Mouse (Mus musculus): Measurements from ENCODE around the gene Patl2. TPM values are rescaled to one million over a fixed set of nuclear protein-coding genes. Genes with fewer than 3 reads are reported as not detected.

Gene Patl2
- total RNA-seq, 1 experiment from 2014 or later = 0.26 TPM

DNA sequence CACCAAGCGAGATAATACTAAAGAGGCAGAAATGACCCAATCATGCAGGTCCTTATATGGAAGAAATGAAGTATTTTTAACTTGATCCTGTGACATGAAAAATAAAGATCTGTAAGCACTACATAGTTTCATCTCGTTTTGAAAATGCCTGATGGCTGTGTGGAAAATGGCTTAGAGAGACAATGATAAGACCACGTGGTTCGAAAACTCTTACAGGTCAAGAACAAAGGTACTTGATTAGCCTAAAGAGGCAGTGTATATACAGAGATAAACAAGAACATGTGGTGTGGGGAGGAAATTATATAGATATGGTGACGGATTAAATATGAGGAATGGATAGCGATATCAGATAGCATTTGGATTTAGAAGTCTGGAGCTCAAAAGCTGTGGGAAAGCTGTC lies 14.7 kb downstream of the Patl2 start:
- DNase-seq = no peak

- DNase-seq = no peak
Observed at GRCm38 (mm10) chr2:122164293-122164692, 21.7 kb downstream of the Patl2 start.

DNA sequence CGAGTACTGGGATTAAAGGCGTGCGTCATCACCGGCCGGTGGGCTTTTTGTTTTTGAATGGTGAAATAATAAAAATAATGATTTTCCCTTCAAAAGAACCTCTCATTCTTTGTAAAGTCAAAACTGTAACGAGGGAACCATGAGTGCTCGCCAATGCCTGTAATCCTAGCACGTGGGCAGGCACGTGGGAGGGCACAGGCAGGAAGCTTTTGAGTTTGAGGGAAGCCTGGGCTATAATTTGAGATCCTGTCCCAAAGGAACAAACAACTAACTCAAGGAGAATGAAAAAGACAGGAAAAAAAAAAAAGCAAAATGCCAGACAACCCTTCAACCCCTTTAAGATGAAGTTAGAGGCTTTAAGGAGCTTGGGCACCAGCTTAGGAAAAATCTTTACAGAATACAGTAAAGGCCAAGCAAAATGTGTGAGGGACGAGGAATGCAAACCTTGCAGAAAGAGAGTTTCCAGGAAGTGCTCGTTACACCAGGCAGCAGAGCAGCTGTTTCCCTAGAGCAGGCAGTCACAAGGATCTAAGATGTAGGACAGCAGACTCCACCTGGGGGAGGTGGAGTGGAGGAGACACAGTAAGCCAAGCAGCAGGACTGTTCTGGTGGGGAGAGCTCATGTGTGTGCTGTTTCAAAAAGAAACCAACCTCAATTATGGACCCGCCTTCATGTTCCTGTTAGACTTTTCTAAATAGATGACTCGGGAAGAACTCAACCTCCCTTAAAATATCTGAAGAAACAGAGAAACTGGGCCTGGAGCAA lies 22.4 kb downstream of the Patl2 start:
- no peak for DNase-seq

DNA sequence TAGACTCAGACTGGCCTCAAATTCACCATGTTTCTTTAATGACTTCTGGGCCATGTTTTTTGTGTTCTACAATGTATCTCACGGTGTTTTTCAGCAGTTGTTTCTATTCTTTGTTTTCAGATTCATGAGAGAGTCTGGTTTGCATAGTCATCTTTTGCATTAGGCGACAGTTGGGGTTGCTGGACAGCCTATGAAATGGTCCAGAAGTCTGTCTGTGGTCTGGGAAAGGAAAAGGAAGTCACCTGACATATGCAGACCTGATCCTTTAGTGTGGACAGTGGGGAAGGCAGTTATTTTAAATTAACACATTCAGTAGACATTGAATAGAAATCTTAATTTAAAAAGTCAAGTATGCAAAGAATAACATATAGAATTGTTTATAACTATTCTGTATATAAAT lies 23.5 kb downstream of the Patl2 start:
- DNase-seq = no peak

- no peak for DNase-seq
Observed at GRCm38 (mm10) chr2:122161542-122161941, 24.4 kb downstream of the Patl2 start.

- DNase-seq = peak; percentile 91
Observed at GRCm38 (mm10) chr2:122160680-122161079, 25.3 kb downstream of the Patl2 start, which contains the start of gene Trim69. TSS of gene Trim69 (plus strand) at chr2:122160700.

- DNase-seq = no peak
Observed at GRCm38 (mm10) chr2:122159667-122160066, 26.3 kb downstream of the Patl2 start.

DNA sequence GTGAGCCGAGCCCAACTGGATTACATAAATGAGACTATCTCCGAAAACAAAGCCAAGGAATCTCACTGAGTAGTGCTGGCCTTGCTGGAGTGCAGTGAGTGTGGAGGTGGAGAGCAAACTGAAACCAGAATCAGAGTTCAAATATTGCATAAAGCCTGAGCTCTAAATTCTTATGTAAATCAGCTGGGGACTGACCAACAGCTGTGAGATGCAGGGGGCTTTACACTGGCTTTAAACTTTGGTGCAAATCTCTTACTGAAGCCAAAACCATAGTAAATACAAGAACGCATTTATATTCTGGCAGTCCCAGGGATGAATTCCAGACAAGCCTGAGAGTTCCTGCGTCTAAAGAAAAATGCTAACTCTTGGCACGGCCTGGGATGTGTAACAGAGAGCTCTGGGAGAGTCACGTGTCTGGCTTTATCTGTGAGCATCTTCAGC lies 27.6 kb downstream of the Patl2 start:
- no peak for DNase-seq

- DNase-seq = no peak
Observed at GRCm38 (mm10) chr2:122157561-122157960, 28.4 kb downstream of the Patl2 start.

DNA sequence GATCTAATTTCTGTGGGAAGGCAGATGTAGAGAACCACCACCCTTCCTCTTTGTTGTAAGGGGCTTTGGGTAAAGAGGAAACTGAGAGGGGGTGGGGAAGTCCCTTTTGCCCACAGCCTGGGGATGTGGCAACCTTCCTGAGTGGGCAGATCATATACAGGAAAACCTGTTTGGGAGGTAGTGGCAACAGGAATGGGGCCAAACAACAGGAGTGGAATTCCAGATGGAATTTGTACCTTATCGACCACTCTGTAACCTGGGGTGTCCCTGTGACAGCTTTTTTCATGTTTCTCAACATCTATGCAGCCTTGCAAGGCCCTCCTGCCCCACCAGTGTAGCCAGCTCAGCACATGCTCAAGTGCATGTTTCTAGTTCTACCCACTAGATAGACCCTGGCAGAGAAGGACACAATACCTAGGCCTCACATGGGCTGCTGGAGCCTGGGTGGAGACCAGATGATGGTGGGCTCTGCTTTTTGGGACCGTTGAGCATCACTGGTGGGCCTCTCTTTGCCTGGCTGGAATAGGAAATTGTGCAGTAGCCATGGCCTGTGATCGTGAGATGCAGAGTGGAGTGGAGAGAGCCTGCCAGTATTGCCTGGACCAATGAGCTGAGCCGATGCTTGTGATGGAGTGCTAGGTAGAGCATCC lies 29.8 kb downstream of the Patl2 start:
- DNase-seq = no peak

DNA sequence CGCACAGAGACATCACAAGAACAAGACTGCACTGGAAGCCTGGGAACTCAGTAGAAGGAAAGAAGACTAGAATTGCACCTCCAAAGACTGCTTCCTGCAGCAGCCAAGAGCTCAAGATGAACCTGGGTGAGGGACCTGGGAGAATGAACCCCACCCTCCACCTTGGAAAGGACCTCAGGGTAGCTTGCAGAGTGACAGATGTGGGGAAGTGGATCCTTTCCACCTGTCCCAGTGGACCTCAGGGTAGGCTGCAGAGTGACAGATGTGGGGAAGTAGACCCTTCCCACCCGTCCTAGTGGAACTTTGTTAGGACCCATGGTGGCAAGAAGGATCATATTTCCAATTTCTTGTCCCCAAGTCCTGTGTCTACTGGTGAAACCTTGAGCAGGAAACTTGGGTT lies 30.7 kb downstream of the Patl2 start:
- no peak for DNase-seq

GRCm38 (mm10) chr2:122154479-122154878 lies 31.5 kb downstream of the Patl2 start:
- DNase-seq = no peak

DNA sequence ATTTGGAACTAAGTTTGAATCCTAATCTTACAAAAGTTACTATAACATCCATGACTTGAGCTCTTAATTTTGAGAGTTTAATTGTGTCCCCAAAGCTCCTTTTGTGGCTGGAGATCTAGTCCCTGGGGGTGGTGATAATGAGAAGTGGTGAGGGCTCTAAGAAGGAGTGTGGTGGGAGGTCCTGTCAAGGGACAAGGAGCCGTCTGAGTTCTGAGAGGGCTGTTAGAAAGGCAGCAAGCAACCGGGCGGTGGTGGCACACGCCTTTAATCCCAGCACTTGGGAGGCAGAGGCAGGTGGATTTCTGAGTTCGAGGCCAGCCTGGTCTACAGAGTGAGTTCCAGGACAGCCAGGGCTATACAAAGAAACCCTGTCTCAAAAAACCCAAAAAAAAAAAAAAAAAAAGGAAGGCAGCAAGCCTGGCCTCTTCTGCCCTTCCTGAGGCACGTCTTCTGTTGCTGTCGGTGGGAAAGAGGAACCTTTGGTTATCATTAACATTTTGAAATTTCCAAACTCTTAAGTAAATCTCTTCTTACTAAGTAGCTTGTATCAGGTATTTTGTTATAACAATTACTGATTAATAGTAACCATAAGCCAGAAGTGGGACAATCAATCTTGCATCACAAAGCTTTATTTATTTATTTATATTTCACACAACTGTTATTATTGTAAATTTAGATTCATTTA lies 32.2 kb downstream of the Patl2 start:
- no peak for DNase-seq

DNA sequence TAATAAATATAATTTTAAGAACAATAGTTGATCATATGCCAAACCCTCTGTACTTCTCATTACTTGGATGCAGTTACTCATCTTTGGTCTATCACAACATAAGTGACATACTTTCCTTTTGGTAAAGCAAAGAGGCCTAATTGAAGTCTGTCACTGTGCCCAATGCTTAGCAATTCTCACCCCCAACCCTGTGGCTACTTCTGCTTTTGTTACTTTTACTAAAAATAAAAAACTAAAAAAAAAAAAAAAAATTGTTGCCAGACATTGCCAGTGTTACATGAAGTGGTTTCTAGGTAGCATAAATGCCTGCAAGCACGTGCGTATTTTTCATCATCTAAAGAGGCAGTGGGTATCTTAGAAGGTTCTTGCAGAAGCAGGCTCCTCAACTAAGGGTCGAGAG lies 33.1 kb downstream of the Patl2 start:
- DNase-seq = no peak

DNA sequence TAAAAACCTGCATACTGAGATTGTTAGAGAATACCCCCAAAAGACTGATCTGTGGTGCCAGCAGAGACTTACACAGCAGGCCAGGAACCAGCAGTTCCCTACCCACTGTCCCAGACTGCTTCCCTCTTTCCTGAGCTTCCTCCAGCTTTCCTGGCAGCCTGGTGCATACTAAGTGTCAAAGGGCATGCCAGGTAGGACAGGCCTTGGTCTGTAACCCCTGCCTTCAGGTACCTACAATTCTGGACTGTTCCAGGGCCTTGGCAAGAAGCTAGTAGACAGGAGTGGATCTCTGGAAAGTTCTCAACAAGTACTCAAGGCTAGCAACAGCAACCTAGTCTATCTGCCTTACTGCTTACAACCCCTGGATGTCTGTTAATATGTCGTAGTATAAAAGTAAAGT lies 34.8 kb downstream of the Patl2 start:
- no peak for DNase-seq

DNA sequence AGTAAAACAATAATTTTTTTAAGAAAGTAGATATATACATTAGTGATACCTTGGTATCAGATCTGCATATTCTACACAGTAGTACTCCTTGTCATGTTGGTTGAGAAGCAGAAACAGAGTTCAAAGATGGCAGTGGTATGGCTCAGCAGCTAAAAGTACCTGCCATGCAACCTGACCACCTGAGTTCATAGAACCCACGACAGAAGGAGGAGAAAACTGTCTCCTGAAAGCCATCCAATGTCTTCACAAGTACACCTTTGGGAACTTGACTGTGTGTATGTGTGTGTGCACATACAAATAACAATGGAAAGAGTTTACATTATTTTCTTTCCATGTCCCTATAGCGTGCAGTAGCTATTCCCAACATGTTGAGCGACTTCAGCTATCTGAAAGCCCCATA lies 36.3 kb downstream of the Patl2 start:
- DNase-seq = no peak

DNA sequence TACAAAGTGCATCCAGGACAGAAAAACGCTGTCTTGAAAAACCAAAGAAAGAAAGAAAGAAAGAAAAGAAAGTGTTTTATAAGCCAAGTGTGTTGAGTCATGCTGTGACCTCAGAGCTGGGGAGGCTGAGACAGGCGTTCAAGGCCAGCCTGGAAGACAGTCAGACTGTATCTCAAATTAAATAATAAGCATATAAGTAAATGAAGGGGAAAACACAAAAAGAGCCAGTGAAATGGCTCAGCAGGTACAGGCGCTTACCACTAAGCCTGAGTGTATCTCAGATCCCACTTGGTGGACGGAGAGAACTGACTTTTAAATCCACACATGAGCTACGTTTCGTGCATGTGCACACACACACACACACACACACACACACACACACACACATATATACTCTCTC lies 36.7 kb downstream of the Patl2 start:
- DNase-seq = no peak

DNA sequence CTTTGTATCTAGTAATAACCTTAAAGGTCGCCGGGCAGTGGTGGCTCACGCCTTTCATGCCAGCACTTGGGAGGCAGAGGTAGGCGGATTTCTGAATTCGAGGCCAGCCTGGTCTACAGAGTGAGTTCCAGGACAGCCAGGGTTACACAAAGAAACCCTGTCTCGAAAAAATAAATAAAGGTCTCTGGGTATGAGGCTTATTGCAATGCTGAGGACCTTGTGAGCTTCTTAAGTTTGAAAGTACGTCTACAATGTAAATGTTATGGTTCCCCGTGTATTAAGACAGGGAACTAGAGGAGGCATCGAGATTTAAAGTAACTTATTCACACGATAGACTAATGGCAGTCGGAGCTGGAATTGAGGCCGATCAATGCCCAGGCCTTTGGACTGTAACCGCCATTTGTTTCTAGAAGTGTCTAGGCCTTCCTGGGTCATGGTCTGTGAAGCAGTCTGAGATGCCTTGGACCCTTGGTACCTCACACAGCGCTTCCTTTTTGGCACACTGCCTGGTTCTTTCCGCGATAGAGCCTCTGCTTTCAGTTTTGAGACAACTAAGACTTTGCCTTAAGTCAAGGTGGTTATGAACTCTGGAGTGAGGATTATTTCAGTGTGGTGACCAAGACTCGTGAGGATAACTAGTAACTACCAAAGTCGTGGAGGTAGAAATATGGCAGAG lies 37.6 kb downstream of the Patl2 start:
- peak; percentile 79 for DNase-seq

GRCm38 (mm10) chr2:122147508-122148241 lies 38.3 kb downstream of the Patl2 start, which contains the start of gene B2m:
TSS of gene B2m (plus strand) at chr2:122147686.
- DNase-seq = peak; percentile 97

GRCm38 (mm10) chr2:122146687-122147086 lies 39.3 kb downstream of the Patl2 start:
- DNase-seq = no peak

DNA sequence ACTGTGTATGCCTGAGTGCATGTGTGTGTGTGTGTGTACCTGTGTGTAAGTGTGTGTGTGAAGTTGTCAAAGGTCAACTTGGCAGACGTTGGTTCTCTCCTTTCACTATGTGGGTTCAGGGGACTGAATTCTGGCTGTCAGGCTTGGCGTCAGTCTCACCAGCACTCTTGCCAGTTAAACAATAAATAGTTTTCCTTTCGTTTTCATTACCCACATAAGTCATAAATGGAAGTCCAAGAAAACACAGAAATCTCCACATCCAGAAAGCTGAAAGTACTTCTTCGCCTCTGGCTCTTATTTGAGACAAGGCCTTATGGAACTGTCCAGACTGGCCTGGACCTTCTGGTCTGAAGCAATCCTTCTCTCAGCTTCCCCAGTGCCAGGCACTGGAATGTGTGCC lies 40.2 kb downstream of the Patl2 start:
- DNase-seq = no peak

- no peak for DNase-seq
Observed at GRCm38 (mm10) chr2:122143111-122143510, 42.9 kb downstream of the Patl2 start.

Measured in adrenal gland, postnatal 14 days (tissue).